Mouse (Mus musculus): ENCODE measurements at regions not wholly inside any gene's neighbourhood (a gene's known extent, or its start where the extent isn't known, plus 50 kb on each side); places are given as distances from the start of the nearest gene placed in this dataset.
A peak's percentile ranks its signal among the peaks of the same experiment; 100 is the strongest.

DNA sequence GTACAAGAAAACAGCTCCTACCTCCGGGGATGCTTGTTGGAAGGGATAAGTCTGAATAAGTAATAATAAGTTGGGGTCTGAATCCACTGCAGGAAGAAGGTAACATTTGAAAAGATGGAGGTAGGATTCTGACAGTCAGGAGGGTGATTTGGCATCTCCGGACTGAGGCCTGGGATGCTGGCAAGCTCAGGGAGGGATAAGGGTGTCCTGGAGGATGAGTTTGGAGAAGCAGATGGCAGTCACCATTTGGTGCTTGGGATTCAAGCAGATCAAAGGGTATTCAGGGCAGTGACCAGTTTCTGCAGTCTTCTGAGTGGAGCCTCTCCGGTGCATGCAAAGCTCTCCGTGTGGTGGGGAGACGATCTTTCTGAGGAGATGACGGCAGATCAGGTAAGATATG lies 62.9 kb upstream of the Gm2310 start:
- intact Hi-C loops (cut with DNase I): no loop called here
- no peak for DNase-seq (ENCODE audit: extremely low spot score in 1 of 2, low spot score in 2 of 2)

- intact Hi-C loops (cut with DNase I): no loop called here
- DNase-seq (ENCODE audit: extremely low spot score in 1 of 2, low spot score in 2 of 2): no peak
Measured at GRCm38 (mm10) chr15:8581146-8581913, 61.6 kb upstream of the Gm2310 start.

GRCm38 (mm10) chr15:8580077-8580476 lies 60.3 kb upstream of the Gm2310 start:
- no peak for DNase-seq (ENCODE audit: extremely low spot score in 1 of 2, low spot score in 2 of 2)
- intact Hi-C loops (cut with DNase I): no loop called here

- intact Hi-C loops (cut with DNase I): no loop called here
- peak; percentile 11 to 45 for DNase-seq (ENCODE audit: extremely low spot score in 1 of 2, low spot score in 2 of 2)
Measured at GRCm38 (mm10) chr15:8577480-8577881, 57.7 kb upstream of the Gm2310 start.

- DNase-seq (ENCODE audit: extremely low spot score in 1 of 2, low spot score in 2 of 2): no peak
- intact Hi-C loops (cut with DNase I): no loop called here
Measured at GRCm38 (mm10) chr15:8576975-8577374, 57.2 kb upstream of the Gm2310 start.

DNA sequence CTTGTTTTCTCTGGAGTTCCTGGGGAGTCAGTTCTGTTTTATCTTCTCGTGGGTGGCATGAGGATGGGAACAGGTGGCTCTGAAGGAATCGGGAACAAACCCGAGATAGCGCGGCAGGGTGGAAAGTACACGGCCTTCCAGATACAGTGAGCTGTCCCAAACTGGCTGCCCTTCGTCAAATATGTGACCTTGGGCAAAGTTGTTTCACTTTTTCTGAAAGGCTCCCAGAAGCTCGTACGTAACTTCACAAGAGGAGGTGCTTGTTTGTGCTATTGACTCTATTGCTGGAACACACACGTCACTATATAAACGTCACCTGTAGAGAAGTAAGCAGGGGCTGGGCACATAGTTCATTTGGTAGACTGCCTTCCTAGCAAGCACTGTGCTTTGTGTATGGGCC lies 49.9 kb upstream of the Gm2310 start:
- DNase-seq (ENCODE audit: extremely low spot score in 1 of 2, low spot score in 2 of 2): no peak

More for the DNA sequence above, 49.9 kb upstream of the Gm2310 start:
- intact Hi-C loops (cut with DNase I): no loop called here

Data from left cerebral cortex, postnatal 10 days (tissue).